Mouse (Mus musculus) c-Kit-negative CD71-positive TER-119-positive erythroid progenitor cells, embryonic 14.5 days (primary cell): ENCODE measurements around the gene Trim62.

Source experiments
- DNase-seq: peaks from one replicate; pipeline ENCODE4 v3.0.0-alpha.2; 2013; ENCODE audit warnings: low read depth, low spot score

The Trim62 gene

GRCm38 (mm10) chr4:128885540-128885939 is 2.2 kb downstream of the Trim62 start:
- DNase-seq: no peak

GRCm38 (mm10) chr4:128886571-128886970 is 3.2 kb downstream of the Trim62 start:
- DNase-seq: no peak

- DNase-seq: no peak
Measured at GRCm38 (mm10) chr4:128887026-128887425, 3.6 kb downstream of the Trim62 start.

- no peak for DNase-seq
Measured at GRCm38 (mm10) chr4:128887641-128888091, 4.3 kb downstream of the Trim62 start.

GRCm38 (mm10) chr4:128888436-128888990 is 5.1 kb downstream of the Trim62 start:
- DNase-seq: no peak

GRCm38 (mm10) chr4:128889752-128890630 is 6.6 kb downstream of the Trim62 start:
- DNase-seq: no peak

GRCm38 (mm10) chr4:128891157-128891556 is 7.8 kb downstream of the Trim62 start:
- DNase-seq: no peak

- no peak for DNase-seq
Measured at GRCm38 (mm10) chr4:128891746-128892145, 8.4 kb downstream of the Trim62 start.

- no peak for DNase-seq
Measured at GRCm38 (mm10) chr4:128892188-128892587, 8.8 kb downstream of the Trim62 start.

GRCm38 (mm10) chr4:128894112-128894511 is 10.7 kb downstream of the Trim62 start:
- no peak for DNase-seq

GRCm38 (mm10) chr4:128895841-128896240 is 12.5 kb downstream of the Trim62 start:
- no peak for DNase-seq

GRCm38 (mm10) chr4:128896667-128897066 is 13.3 kb downstream of the Trim62 start:
- DNase-seq: no peak

GRCm38 (mm10) chr4:128897911-128898421 is 14.6 kb downstream of the Trim62 start:
- DNase-seq: no peak

GRCm38 (mm10) chr4:128899332-128899731 is 16.0 kb downstream of the Trim62 start:
- DNase-seq: no peak

- no peak for DNase-seq
Measured at GRCm38 (mm10) chr4:128900484-128900883, 17.1 kb downstream of the Trim62 start.

GRCm38 (mm10) chr4:128902390-128902789 is 19.0 kb downstream of the Trim62 start:
- DNase-seq: no peak

GRCm38 (mm10) chr4:128904035-128904800 is 20.8 kb downstream of the Trim62 start:
- no peak for DNase-seq

GRCm38 (mm10) chr4:128905251-128905650 is 21.9 kb downstream of the Trim62 start:
- DNase-seq: no peak

- no peak for DNase-seq
Measured at GRCm38 (mm10) chr4:128906757-128907156, 23.4 kb downstream of the Trim62 start.

- no peak for DNase-seq
Measured at GRCm38 (mm10) chr4:128907238-128907968, 24.0 kb downstream of the Trim62 start.
